Mouse (Mus musculus): ENCODE measurements around the gene Cnksr3. TPM values are rescaled to one million over a fixed set of nuclear protein-coding genes. Genes with fewer than 3 reads are reported as not detected.

Cnksr3 gene
- polyA plus RNA-seq (2015; fragmentation: Nextera tagmentation; extraction: Ambion mirVana) = 10.1 and 11.0 TPM in 2 replicates

DNA sequence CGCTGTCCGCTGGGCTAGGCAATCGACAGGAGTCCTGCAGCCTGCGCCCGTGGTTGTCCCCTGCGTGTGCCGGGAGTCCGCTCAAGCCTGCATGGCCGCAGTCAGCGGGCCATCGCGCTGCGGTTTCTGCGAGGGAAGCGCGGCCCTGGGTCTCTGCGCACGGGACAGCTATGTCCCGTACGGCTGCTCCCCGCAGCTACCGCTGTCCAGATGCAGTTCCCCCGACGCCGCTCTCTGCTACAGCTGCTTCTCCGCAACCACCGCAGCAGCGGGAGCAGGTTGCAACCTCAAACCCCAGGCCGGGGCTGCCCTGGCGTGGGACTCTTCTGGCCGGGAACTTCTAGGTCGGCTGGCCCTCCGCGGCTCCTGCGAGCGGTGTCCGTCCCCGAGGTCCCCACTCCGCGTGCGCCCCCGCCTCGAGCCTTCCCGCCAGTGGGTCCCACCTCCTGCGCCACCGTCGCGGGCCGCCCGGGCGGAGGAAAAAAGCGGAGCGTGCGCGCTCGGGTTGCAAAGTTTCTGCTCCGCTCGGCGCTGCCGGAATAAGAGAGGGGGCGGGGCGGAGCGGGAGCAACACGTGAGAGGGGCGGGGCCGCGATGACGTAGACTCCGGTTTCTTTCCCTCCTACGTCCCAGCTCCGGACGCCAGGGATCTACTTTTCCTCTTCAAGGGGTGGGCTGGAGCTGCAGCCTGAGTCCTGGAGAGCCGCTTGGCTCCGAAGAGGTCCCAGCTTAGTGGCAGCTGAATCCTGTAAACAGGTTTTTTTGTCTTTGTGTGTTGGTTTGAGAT lies at the start of gene Cnksr3:
Cnksr3 (minus strand) TSS at position 542 of the 787 bp plus-strand sequence.
- Histone ChIP-seq H3K4me2 (ENCODE audit: low read depth, low read length) (peak within 1 kb of the TSS; percentile 66), H3K9ac (ENCODE audit: low read length) (peak within 1 kb of the TSS; percentile 83), H3K4me3 (ENCODE audit: low read length) (peak within 1 kb of the TSS; percentile 71), H3K4me1 (replicated peaks; ENCODE audit: control insufficient read depth, insufficient read depth, low read length) (peaks cover 37% of the 10 kb centered on the region), H3K36me3 (ENCODE audit: control insufficient read depth, insufficient read depth, low read length) (no peaks in the 10 kb centered on the region), H3K27ac (ENCODE audit: low read length) (peak within 1 kb of the TSS; percentile 96), H3K27me3 (ENCODE audit: control insufficient read depth, insufficient read depth, low read depth, low read length) (no peaks in the 10 kb centered on the region), H3K9me3 (ENCODE audit: control insufficient read depth, low read length) (no peaks in the 10 kb centered on the region)
- peak; percentile 91 for ATAC-seq (ENCODE audit: low read depth)
- WGBS = under 1% methylated on average over 74 of the region's 74 CpGs

DNA sequence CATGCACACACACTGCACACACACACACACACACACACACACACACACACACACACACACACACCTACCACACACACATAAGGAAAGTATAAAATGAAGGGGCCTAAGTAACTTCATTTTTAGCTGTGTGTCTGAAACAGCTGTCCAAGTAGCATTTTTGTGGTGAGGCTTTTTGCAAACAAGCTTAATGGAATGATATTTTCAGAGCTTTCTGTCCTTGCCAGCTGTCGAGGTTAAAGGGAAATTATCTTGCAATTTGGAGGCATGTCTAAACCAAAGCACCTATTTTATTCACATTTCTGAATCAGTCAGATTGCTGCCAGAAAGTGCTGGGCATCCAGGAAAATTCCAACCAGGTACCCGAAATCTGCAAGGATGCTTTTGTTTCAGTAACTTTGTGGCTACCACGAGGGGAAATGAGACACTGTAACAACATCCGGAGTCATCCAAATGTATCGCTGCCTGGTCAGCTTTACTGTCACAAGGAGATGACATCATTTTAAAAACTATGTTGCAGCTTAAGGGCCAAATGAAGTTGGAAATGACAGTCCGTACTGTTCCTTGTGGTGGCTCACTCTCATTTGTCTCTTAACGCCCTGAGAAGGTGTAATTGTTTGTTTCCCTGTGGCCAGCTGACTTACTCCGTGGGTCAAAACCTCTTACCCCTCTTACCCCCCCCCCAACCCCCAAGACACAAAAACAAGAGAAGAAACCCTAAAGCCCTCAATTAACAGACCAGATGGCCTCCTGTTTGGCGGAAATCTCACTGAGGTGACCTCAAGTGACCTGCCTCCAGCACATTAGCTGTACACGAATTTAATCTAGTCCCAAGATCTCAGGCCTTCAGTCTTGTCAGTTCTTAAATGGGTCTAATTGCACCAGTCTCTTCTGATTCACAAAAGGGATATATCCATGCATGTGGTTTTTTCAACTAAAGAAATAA lies 48.4 kb upstream of the Cnksr3 start:
- no peak overlapping the region for H3K4me3 ChIP-seq (ENCODE audit: low read length)
- no peaks in the 10 kb centered on the region for H3K27me3 ChIP-seq (ENCODE audit: control insufficient read depth, insufficient read depth, low read depth, low read length)
- no peaks in the 10 kb centered on the region; the same call in 1 of the 2 replicates for H3K4me1 ChIP-seq (replicated peaks; ENCODE audit: control insufficient read depth, insufficient read depth, low read length)
- ATAC-seq (ENCODE audit: low read depth) = no peak
- no peak overlapping the region for H3K4me2 ChIP-seq (ENCODE audit: low read depth, low read length)
- no peaks in the 10 kb centered on the region for H3K9me3 ChIP-seq (ENCODE audit: control insufficient read depth, low read length)
- WGBS = 49% methylated on average over 10 of the region's 10 CpGs
- H3K9ac ChIP-seq (ENCODE audit: low read length) = no peak overlapping the region
- no peak overlapping the region for H3K27ac ChIP-seq (ENCODE audit: low read length)
- no peaks in the 10 kb centered on the region for H3K36me3 ChIP-seq (ENCODE audit: control insufficient read depth, insufficient read depth, low read length)

DNA sequence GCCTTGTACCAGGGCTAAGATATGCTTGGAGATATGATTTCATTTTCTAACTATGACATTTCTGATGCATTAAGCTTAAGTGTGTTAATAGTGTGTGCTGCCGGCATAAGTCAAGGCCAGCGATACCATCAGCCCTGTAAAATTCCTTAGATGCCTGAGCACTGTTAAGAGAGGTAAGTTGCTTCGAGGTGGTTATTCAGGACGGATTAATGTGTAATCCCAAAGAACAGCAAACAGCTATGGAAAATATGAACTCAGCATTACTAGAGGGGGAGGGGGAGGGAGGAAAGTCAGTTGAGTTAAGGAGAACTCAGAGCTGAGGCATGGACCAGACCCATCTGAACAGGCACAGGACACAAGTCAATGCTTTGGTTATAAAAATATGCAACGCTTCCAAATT lies 46.6 kb upstream of the Cnksr3 start:
- Histone ChIP-seq H3K4me1 (replicated peaks; ENCODE audit: control insufficient read depth, insufficient read depth, low read length) (no peaks in the 10 kb centered on the region; the same call in 1 of the 2 replicates), H3K9ac (ENCODE audit: low read length) (no peak overlapping the region), H3K4me2 (ENCODE audit: low read depth, low read length) (no peak overlapping the region), H3K4me3 (ENCODE audit: low read length) (no peak overlapping the region), H3K36me3 (ENCODE audit: control insufficient read depth, insufficient read depth, low read length) (no peaks in the 10 kb centered on the region), H3K27ac (ENCODE audit: low read length) (peak overlapping the region; percentile 39; the same call in 1 of the 2 replicates), H3K27me3 (ENCODE audit: control insufficient read depth, insufficient read depth, low read depth, low read length) (no peaks in the 10 kb centered on the region), H3K9me3 (ENCODE audit: control insufficient read depth, low read length) (no peaks in the 10 kb centered on the region)
- ATAC-seq (ENCODE audit: low read depth) = peak; percentile 89
- WGBS = 51% methylated on average over 5 of the region's 5 CpGs

DNA sequence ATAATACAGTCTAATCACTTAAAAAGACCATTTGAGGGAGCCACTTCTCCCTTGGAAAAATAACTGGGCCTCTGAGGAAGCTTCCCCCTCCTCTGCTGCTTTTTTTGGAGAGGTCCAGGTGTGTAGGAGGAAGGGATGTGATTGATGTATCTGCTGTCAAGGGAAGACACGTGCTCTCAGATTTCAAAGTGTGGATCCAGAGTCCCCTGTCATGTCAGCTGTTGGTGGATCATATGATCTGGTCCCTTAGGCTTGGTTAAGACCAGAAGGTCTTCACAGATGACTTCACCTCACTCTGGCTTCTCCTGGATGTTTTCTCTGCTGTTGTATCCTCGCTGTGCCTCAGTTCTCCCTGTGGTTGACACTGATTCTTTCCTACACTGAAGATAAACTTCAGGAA lies 38.4 kb upstream of the Cnksr3 start:
- no peak overlapping the region for H3K4me2 ChIP-seq (ENCODE audit: low read depth, low read length)
- no peak for ATAC-seq (ENCODE audit: low read depth)
- H3K4me1 ChIP-seq (replicated peaks; ENCODE audit: control insufficient read depth, insufficient read depth, low read length) = no peaks in the 10 kb centered on the region
- H3K9me3 ChIP-seq (ENCODE audit: control insufficient read depth, low read length) = no peaks in the 10 kb centered on the region
- H3K4me3 ChIP-seq (ENCODE audit: low read length) = no peak overlapping the region
- H3K27me3 ChIP-seq (ENCODE audit: control insufficient read depth, insufficient read depth, low read depth, low read length) = no peaks in the 10 kb centered on the region
- no peak overlapping the region for H3K9ac ChIP-seq (ENCODE audit: low read length)
- no peak overlapping the region for H3K27ac ChIP-seq (ENCODE audit: low read length)
- 41% methylated on average over 2 of the region's 2 CpGs for WGBS
- no peaks in the 10 kb centered on the region for H3K36me3 ChIP-seq (ENCODE audit: control insufficient read depth, insufficient read depth, low read length)

DNA sequence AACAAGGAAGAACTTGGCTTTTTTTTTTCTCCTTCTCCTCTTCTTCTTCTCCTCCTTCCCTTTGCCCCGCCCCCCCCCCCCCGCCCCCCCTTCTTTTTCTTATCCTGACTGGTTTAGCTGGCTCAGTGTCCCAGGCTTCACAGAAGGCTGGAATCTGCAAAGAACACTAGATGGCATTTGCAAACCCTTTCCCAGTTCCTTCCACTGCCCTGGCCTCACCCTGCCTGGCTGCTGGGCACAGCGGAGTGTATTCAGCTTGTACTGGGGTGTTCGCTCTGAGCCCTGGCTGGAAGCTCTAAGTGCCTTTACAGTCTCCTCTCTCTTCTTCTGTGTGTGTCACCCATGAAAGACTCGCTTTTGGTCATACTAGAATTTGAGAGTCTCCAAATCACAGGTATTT lies 22.6 kb upstream of the Cnksr3 start:
- Histone ChIP-seq H3K4me2 (ENCODE audit: low read depth, low read length) (no peak overlapping the region), H3K27ac (ENCODE audit: low read length) (no peak overlapping the region), H3K27me3 (ENCODE audit: control insufficient read depth, insufficient read depth, low read depth, low read length) (no peaks in the 10 kb centered on the region), H3K4me3 (ENCODE audit: low read length) (no peak overlapping the region), H3K9me3 (ENCODE audit: control insufficient read depth, low read length) (no peaks in the 10 kb centered on the region), H3K4me1 (replicated peaks; ENCODE audit: control insufficient read depth, insufficient read depth, low read length) (no peaks in the 10 kb centered on the region), H3K9ac (ENCODE audit: low read length) (no peak overlapping the region), H3K36me3 (ENCODE audit: control insufficient read depth, insufficient read depth, low read length) (no peaks in the 10 kb centered on the region)
- WGBS = 38% methylated on average over 3 of the region's 5 CpGs
- no peak for ATAC-seq (ENCODE audit: low read depth)

DNA sequence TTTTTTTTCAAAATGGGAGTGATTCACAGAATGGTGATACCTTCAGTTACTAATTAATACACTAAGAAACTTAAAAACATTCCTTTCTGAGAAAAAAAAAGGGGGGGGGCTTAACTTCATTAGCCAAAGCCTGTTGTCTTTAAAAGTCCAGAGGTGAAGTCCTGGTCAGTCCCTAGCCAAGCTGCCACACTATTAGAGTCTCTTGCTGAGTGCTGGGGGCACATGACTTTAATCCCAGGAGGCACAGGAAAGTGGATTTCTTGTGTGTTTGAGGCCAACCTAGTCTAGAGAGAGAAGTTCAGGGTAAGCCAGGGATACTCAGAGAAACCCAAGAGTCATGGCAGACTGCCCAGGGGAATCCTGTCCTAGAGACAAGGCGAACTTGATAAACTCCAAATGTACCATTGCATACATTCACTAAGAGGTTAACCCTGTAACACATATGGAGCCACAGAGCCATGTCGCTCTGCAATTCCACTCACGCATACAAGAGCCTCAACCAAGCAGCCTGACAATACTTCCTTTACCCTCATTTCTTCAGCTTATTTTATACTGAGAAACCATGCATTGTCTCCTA lies 5.6 kb upstream of the Cnksr3 start:
- peak; percentile 75 for ATAC-seq (ENCODE audit: low read depth)
- H3K9me3 ChIP-seq (ENCODE audit: control insufficient read depth, low read length) = no peaks in the 10 kb centered on the region
- H3K36me3 ChIP-seq (ENCODE audit: control insufficient read depth, insufficient read depth, low read length) = no peaks in the 10 kb centered on the region
- H3K4me2 ChIP-seq (ENCODE audit: low read depth, low read length) = no peak overlapping the region
- H3K27me3 ChIP-seq (ENCODE audit: control insufficient read depth, insufficient read depth, low read depth, low read length) = no peaks in the 10 kb centered on the region
- H3K4me1 ChIP-seq (replicated peaks; ENCODE audit: control insufficient read depth, insufficient read depth, low read length) = peaks cover 13% of the 10 kb centered on the region
- no peak overlapping the region for H3K9ac ChIP-seq (ENCODE audit: low read length)
- H3K27ac ChIP-seq (ENCODE audit: low read length) = no peak overlapping the region
- no peak overlapping the region for H3K4me3 ChIP-seq (ENCODE audit: low read length)
- 74% methylated on average over 3 of the region's 3 CpGs for WGBS

DNA sequence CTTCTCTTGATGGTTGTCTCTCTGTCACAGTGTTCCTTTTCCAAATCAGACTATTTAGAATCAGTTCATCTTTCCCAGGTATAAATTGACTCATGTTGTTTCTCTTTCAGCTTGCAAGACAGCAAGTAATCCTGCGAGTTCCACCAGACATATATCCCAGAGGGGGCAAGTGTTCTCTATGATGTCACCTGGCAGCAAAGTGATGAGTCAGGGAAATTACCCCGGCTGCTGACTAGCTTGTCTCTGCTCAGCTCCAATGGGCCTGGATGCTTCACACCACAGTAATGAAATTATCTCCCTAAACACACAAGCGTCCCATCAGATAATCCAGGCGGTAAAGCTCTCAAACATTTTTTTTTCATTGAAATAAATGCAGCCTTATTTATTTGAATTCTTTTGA lies 2.7 kb upstream of the Cnksr3 start:
- peaks cover 21% of the 10 kb centered on the region for H3K4me1 ChIP-seq (replicated peaks; ENCODE audit: control insufficient read depth, insufficient read depth, low read length)
- no peak overlapping the region for H3K4me2 ChIP-seq (ENCODE audit: low read depth, low read length)
- no peaks in the 10 kb centered on the region for H3K9me3 ChIP-seq (ENCODE audit: control insufficient read depth, low read length)
- no peaks in the 10 kb centered on the region for H3K36me3 ChIP-seq (ENCODE audit: control insufficient read depth, insufficient read depth, low read length)
- no peak for ATAC-seq (ENCODE audit: low read depth)
- WGBS = 76% methylated on average over 4 of the region's 4 CpGs
- H3K27ac ChIP-seq (ENCODE audit: low read length) = no peak overlapping the region
- H3K4me3 ChIP-seq (ENCODE audit: low read length) = no peak overlapping the region
- H3K27me3 ChIP-seq (ENCODE audit: control insufficient read depth, insufficient read depth, low read depth, low read length) = no peaks in the 10 kb centered on the region
- no peak overlapping the region for H3K9ac ChIP-seq (ENCODE audit: low read length)

DNA sequence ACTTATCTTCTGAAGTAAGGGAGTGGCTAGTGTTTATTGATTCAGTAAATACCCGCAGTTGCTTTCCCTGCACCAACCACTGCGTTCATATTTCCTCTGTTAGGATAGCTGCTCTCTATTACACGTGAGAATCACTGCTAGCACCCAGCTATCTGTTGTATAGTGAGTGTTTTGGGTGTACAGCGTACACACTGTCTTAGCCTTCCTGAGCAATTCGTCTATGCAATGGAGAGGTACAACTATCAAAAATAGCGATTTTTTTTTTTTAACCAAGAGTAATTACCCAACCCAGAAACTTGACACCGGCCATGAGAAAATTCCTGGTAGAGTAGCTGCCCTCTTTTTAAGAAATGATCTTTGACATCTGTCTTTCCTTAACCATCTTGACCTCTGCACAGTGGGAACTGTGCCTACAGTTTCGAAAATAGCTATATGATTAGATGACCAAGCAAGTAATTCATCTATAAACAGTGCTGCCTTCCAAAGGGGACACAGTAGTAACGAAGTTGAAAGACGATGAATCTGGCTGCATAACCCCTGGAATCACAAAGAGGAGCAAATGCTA lies 1.1 kb upstream of the Cnksr3 start:
- ATAC-seq (ENCODE audit: low read depth) = no peak
- H3K4me3 ChIP-seq (ENCODE audit: low read length) = peak overlapping the region; percentile 71
- H3K36me3 ChIP-seq (ENCODE audit: control insufficient read depth, insufficient read depth, low read length) = no peaks in the 10 kb centered on the region
- peak overlapping the region; percentile 96 for H3K27ac ChIP-seq (ENCODE audit: low read length)
- 22% methylated on average over 10 of the region's 10 CpGs for WGBS
- peak overlapping the region; percentile 66 for H3K9ac ChIP-seq (ENCODE audit: low read length)
- no peaks in the 10 kb centered on the region for H3K9me3 ChIP-seq (ENCODE audit: control insufficient read depth, low read length)
- H3K4me1 ChIP-seq (replicated peaks; ENCODE audit: control insufficient read depth, insufficient read depth, low read length) = peaks cover 27% of the 10 kb centered on the region
- H3K4me2 ChIP-seq (ENCODE audit: low read depth, low read length) = peak overlapping the region; percentile 66
- no peaks in the 10 kb centered on the region for H3K27me3 ChIP-seq (ENCODE audit: control insufficient read depth, insufficient read depth, low read depth, low read length)

Measured in lung, embryonic 16.5 days (tissue).